Mouse (Mus musculus): ENCODE measurements at regions not wholly inside any gene's neighbourhood (a gene's known extent, or its start where the extent isn't known, plus 50 kb on each side); places are given as distances from the start of the nearest gene placed in this dataset.
"Not testable (repeated sequence)": the region's sequence is repeated elsewhere in the genome, so short reads cannot be mapped to it uniquely, and the experiment has no call there.

DNA sequence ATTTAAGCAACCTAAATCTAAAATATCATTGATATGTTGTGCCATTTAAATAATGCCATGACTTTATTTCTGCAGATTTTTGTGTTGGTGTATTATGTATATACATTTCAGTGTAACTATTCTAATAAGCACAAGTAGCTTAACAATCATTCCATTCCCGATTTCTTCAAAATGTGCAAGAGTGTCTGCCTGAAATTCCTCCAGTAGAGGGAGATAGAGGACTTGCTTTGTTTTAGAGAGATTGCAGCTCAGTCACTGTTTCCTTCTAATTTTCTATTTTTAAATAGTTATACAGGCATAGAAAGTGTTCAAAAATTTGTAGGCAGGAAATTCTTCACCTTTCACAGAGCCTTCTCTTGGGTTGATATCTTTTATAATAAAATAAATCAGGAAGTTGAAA lies 498.0 kb upstream of the Tacstd2 start:
- DNase-seq (ENCODE audit: low spot score): not testable (repeated sequence)

GRCm38 (mm10) chr6:68030740-68031139 lies 495.1 kb upstream of the Tacstd2 start:
- DNase-seq (ENCODE audit: low spot score): peak; percentile 1

Measured in yolk sac, embryonic 10.5 days (tissue).